Mouse (Mus musculus) kidney, adult 2 months (tissue): Measurements from ENCODE around the gene Usp30.

ENCODE experiments used
- CTCF ChIP-seq: fragments of 200-500 bp; conservative IDR thresholded peaks from 2 replicates; pipeline ENCODE4 v1.5.1; 2011; ENCODE audit warnings: low read depth, mild to moderate bottlenecking, control low read depth, low read length, moderate library complexity, mixed read lengths; ENCODE audit not compliant: insufficient read depth, insufficient read length
- POLR2A ChIP-seq: fragments of 200-500 bp; IDR thresholded peaks from one replicate; pipeline ENCODE4 v1.6.1; 2011; ENCODE audit warnings: low read depth, low read length, control low read depth

- no peak for TF ChIP-seq CTCF
- TF ChIP-seq POLR2A = no peak
Observed at GRCm38 (mm10) chr5:114047182-114047581, 18.1 kb upstream of the Usp30 start.
